Mouse (Mus musculus): Measurements from ENCODE around the gene Mettl17.
"Not testable (repeated sequence)": the region's sequence is repeated elsewhere in the genome, so short reads cannot be mapped to it uniquely, and the experiment has no call there.

The Mettl17 gene

GRCm38 (mm10) chr14:51896539-51897170 is 12.0 kb downstream of the Mettl17 start:
- in situ Hi-C loops (cut with MboI, MseI), result no loop called here

- in situ Hi-C loops (cut with MboI, MseI), result no loop called here
These were observed 14.7 kb downstream of the Mettl17 start for GRCm38 (mm10) chr14:51899351-51899750.

GRCm38 (mm10) chr14:51902806-51903710 is 18.4 kb downstream of the Mettl17 start:
- in situ Hi-C loops (cut with MboI, MseI), result no loop called here

- in situ Hi-C loops (cut with MboI, MseI), result no loop called here
These were observed 19.1 kb downstream of the Mettl17 start for GRCm38 (mm10) chr14:51903782-51904181.

- in situ Hi-C loops (cut with MboI, MseI), result loop anchor here (5.0 kb wide), 1 partner anchor 103 kb away; no protein-coding TSS in a partner anchor
These were observed 20.1 kb downstream of the Mettl17 start for GRCm38 (mm10) chr14:51904706-51905105.

GRCm38 (mm10) chr14:51906102-51906501 is 21.5 kb downstream of the Mettl17 start:
- in situ Hi-C loops (cut with MboI, MseI), result loop anchor here (5.0 kb wide), 1 partner anchor 101 kb away; no protein-coding TSS in a partner anchor

GRCm38 (mm10) chr14:51911301-51911700 is 26.7 kb downstream of the Mettl17 start:
- in situ Hi-C loops (cut with MboI, MseI), result no loop called here

GRCm38 (mm10) chr14:51912391-51913061 is 27.9 kb downstream of the Mettl17 start:
- in situ Hi-C loops (cut with MboI, MseI), result no loop called here

- in situ Hi-C loops (cut with MboI, MseI), result no loop called here
These were observed 28.7 kb downstream of the Mettl17 start for GRCm38 (mm10) chr14:51913062-51913959.

GRCm38 (mm10) chr14:51913960-51914762 is 29.5 kb downstream of the Mettl17 start, which contains the start of gene Ndrg2:
Gene Ndrg2 (minus strand): TSS chr14:51914158.
- in situ Hi-C loops (cut with MboI, MseI), result no loop called here

- in situ Hi-C loops (cut with MboI, MseI), result no loop called here
These were observed 30.4 kb downstream of the Mettl17 start for GRCm38 (mm10) chr14:51915030-51915429.

- in situ Hi-C loops (cut with MboI, MseI), result no loop called here
These were observed 31.9 kb downstream of the Mettl17 start for GRCm38 (mm10) chr14:51916539-51916938.

- in situ Hi-C loops (cut with MboI, MseI), result no loop called here
These were observed 33.5 kb downstream of the Mettl17 start, which contains the start of gene Tppp2 for GRCm38 (mm10) chr14:51918125-51918524. Gene Tppp2 (plus strand): TSS chr14:51918425.

- in situ Hi-C loops (cut with MboI, MseI), result no loop called here
These were observed 34.3 kb downstream of the Mettl17 start for GRCm38 (mm10) chr14:51918966-51919365.

- in situ Hi-C loops (cut with MboI, MseI), result loop anchor here (5.0 kb wide), 1 partner anchor 70 kb away; no protein-coding TSS in a partner anchor
These were observed 37.3 kb downstream of the Mettl17 start for GRCm38 (mm10) chr14:51921759-51922570.

GRCm38 (mm10) chr14:51922571-51922865 is 37.9 kb downstream of the Mettl17 start, which contains the start of gene Rnase13:
Gene Rnase13 (minus strand): TSS chr14:51922773.
- in situ Hi-C loops (cut with MboI, MseI), result loop anchor here (5.0 kb wide), 1 partner anchor 70 kb away; no protein-coding TSS in a partner anchor

GRCm38 (mm10) chr14:51922910-51923309 is 38.3 kb downstream of the Mettl17 start:
- in situ Hi-C loops (cut with MboI, MseI), result loop anchor here (5.0 kb wide), 1 partner anchor 69 kb away; no protein-coding TSS in a partner anchor

GRCm38 (mm10) chr14:51923492-51923891 is 38.9 kb downstream of the Mettl17 start:
- in situ Hi-C loops (cut with MboI, MseI), result loop anchor here (5.0 kb wide), 1 partner anchor 69 kb away; no protein-coding TSS in a partner anchor

- in situ Hi-C loops (cut with MboI, MseI), result not testable (repeated sequence)
These were observed 42.3 kb downstream of the Mettl17 start for GRCm38 (mm10) chr14:51926930-51927329.

All from regulatory T cell (primary cell).